Mouse (Mus musculus) limb, embryonic 12.5 days (tissue): ENCODE results near the gene E130309D02Rik. TPM values are rescaled to one million over a fixed set of nuclear protein-coding genes. Genes with fewer than 3 reads are reported as not detected.

Source experiments
- ATAC-seq: fragments of 200-750 bp; cut with Nextera tagmentation; 2 replicates; pipeline ENCODE4 v1.8.0; 2017; ENCODE audit warnings: low read depth, moderate TSS enrichment; ENCODE audit not compliant: insufficient number of reproducible peaks, insufficient read depth, low FRiP score, low TSS enrichment
- H3K27ac ChIP-seq: fragments of 300-500 bp; sonication (generic); 2 replicates; pipeline ENCODE4 v1.5.1; 2016; ENCODE audit warnings: mild to moderate bottlenecking, moderate library complexity
- H3K27me3 ChIP-seq: fragments of 300-500 bp; sonication (generic); 2 replicates; pipeline ENCODE4 v1.6.1; 2016; ENCODE audit warnings: mild to moderate bottlenecking, moderate library complexity
- H3K36me3 ChIP-seq: fragments of 300-500 bp; sonication (generic); 2 replicates; pipeline ENCODE4 v1.6.1; 2016; ENCODE audit warnings: mild to moderate bottlenecking, moderate library complexity
- H3K4me1 ChIP-seq: fragments of 300-500 bp; sonication (generic); replicated peaks from 2 replicates; pipeline ENCODE4 v1.6.1; 2016
- H3K4me2 ChIP-seq: fragments of 300-500 bp; sonication (generic); 2 replicates; pipeline ENCODE4 v1.6.1; 2016; ENCODE audit warnings: mild to moderate bottlenecking, moderate library complexity
- H3K4me3 ChIP-seq: fragments of 300-500 bp; sonication (generic); replicated peaks from 2 replicates; pipeline ENCODE4 v1.5.1; 2016; ENCODE audit warnings: mild to moderate bottlenecking
- H3K9ac ChIP-seq: fragments of 300-500 bp; sonication (generic); replicated peaks from 2 replicates; pipeline ENCODE4 v1.6.1; 2016; ENCODE audit warnings: mild to moderate bottlenecking, moderate library complexity
- H3K9me3 ChIP-seq: fragments of 300-500 bp; sonication (generic); 2 replicates; pipeline ENCODE4 v1.6.1; 2016; ENCODE audit warnings: mild to moderate bottlenecking, moderate library complexity
- WGBS: fragments of 180-500 bp; shearing (Covaris S2); methylation state at CpG from one replicate; pipeline ENCODE4 v1.1.7; 2016; 5-methylcytosine and 5-hydroxymethylcytosine counted together
- polyA plus RNA-seq: library from polyadenylated mRNA; unstranded; fragments of >200 nt; fragmentation: Nextera tagmentation; extraction: Ambion mirVana; gene quantifications from 2 replicates; pipeline ENCODE4 v1.2.1, GENCODE M21; 2016

The E130309D02Rik gene
- polyA plus RNA-seq, 1 experiment from 2014 or later, result 53.9 TPM

GRCm38 (mm10) chr5:143336559-143336958 lies 21.4 kb upstream of the E130309D02Rik start:
- no peak overlapping the region for H3K4me3 ChIP-seq
- no peaks in the 10 kb centered on the region for H3K36me3 ChIP-seq
- H3K9me3 ChIP-seq, result no peaks in the 10 kb centered on the region
- ATAC-seq, result no peak
- no peaks in the 10 kb centered on the region for H3K4me1 ChIP-seq
- WGBS, result 67% methylated on average over 6 of the region's 6 CpGs
- H3K9ac ChIP-seq, result no peak overlapping the region
- no peak overlapping the region for H3K4me2 ChIP-seq
- H3K27ac ChIP-seq, result no peak overlapping the region
- H3K27me3 ChIP-seq, result peaks cover 11% of the 10 kb centered on the region; the same call in 1 of the 2 replicates

GRCm38 (mm10) chr5:143335089-143335460 lies 19.9 kb upstream of the E130309D02Rik start:
- H3K4me1 ChIP-seq, result peaks cover 2% of the 10 kb centered on the region

GRCm38 (mm10) chr5:143334418-143335088 lies 19.4 kb upstream of the E130309D02Rik start:
- 76% methylated on average over 14 of the region's 14 CpGs for WGBS

More at GRCm38 (mm10) chr5:143335089-143335460, 19.9 kb upstream of the E130309D02Rik start:
- no peaks in the 10 kb centered on the region for H3K9me3 ChIP-seq
- no peak overlapping the region for H3K9ac ChIP-seq
- no peak overlapping the region for H3K27ac ChIP-seq
- peaks cover 11% of the 10 kb centered on the region; the same call in 1 of the 2 replicates for H3K27me3 ChIP-seq
- H3K4me2 ChIP-seq, result no peak overlapping the region
- no peak for ATAC-seq
- H3K36me3 ChIP-seq, result no peaks in the 10 kb centered on the region
- 81% methylated on average over 7 of the region's 7 CpGs for WGBS
- H3K4me3 ChIP-seq, result no peak overlapping the region

GRCm38 (mm10) chr5:143333872-143334271 lies 18.7 kb upstream of the E130309D02Rik start:
- Histone ChIP-seq H3K27me3 (peaks cover 7% of the 10 kb centered on the region; the same call in 1 of the 2 replicates), H3K36me3 (no peaks in the 10 kb centered on the region), H3K4me3 (no peak overlapping the region), H3K4me2 (no peak overlapping the region), H3K4me1 (peaks cover 7% of the 10 kb centered on the region), H3K9ac (no peak overlapping the region), H3K9me3 (no peaks in the 10 kb centered on the region), H3K27ac (no peak overlapping the region)
- ATAC-seq, result no peak; the same call in 1 of the 2 replicates
- WGBS, result 12% methylated on average over 5 of the region's 5 CpGs

More at GRCm38 (mm10) chr5:143334418-143335088, 19.4 kb upstream of the E130309D02Rik start:
- Histone ChIP-seq H3K27me3 (peaks cover 7% of the 10 kb centered on the region; the same call in 1 of the 2 replicates), H3K9ac (no peak overlapping the region), H3K4me1 (peaks cover 7% of the 10 kb centered on the region), H3K9me3 (no peaks in the 10 kb centered on the region), H3K27ac (no peak overlapping the region), H3K4me3 (no peak overlapping the region), H3K4me2 (no peak overlapping the region), H3K36me3 (no peaks in the 10 kb centered on the region)
- no peak for ATAC-seq

GRCm38 (mm10) chr5:143328690-143329495 lies 13.7 kb upstream of the E130309D02Rik start, which contains the start of gene Zdhhc4:
Zdhhc4 (minus strand) TSS chr5:143329256.
- under 1% methylated on average over 57 of the region's 57 CpGs for WGBS
- Histone ChIP-seq H3K9ac (peak within 1 kb of the TSS; percentile 86), H3K4me1 (peaks cover 19% of the 10 kb centered on the region), H3K36me3 (peaks cover 32% of the 10 kb centered on the region), H3K27me3 (no peaks in the 10 kb centered on the region), H3K4me2 (peak within 1 kb of the TSS; percentile 95), H3K27ac (peak within 1 kb of the TSS; percentile 67), H3K9me3 (no peaks in the 10 kb centered on the region), H3K4me3 (peak within 1 kb of the TSS; percentile 93)
- ATAC-seq, result 0 out of 2 replicates have a peak, but pooled peaks have one; percentile 20

GRCm38 (mm10) chr5:143317288-143317610 lies 2.1 kb upstream of the E130309D02Rik start:
- Histone ChIP-seq H3K4me2 (no peak overlapping the region), H3K9me3 (no peaks in the 10 kb centered on the region), H3K9ac (no peak overlapping the region), H3K4me1 (peaks cover 15% of the 10 kb centered on the region), H3K27me3 (no peaks in the 10 kb centered on the region), H3K4me3 (no peak overlapping the region), H3K27ac (no peak overlapping the region), H3K36me3 (peaks cover 78% of the 10 kb centered on the region)
- no peak for ATAC-seq
- 89% methylated on average over 8 of the region's 8 CpGs for WGBS

- peaks cover 15% of the 10 kb centered on the region for H3K4me1 ChIP-seq
- no peaks in the 10 kb centered on the region for H3K27me3 ChIP-seq
- 90% methylated on average over 5 of the region's 5 CpGs for WGBS
- H3K27ac ChIP-seq, result no peak overlapping the region
- H3K9ac ChIP-seq, result no peak overlapping the region
- H3K9me3 ChIP-seq, result no peaks in the 10 kb centered on the region
- no peak overlapping the region for H3K4me3 ChIP-seq
- ATAC-seq, result no peak
- no peak overlapping the region for H3K4me2 ChIP-seq
- peaks cover 78% of the 10 kb centered on the region for H3K36me3 ChIP-seq
Observed at GRCm38 (mm10) chr5:143316605-143317287, 1.6 kb upstream of the E130309D02Rik start.

- H3K4me2 ChIP-seq, result peak overlapping the region; percentile 84
- H3K27me3 ChIP-seq, result no peaks in the 10 kb centered on the region
- H3K4me3 ChIP-seq, result peak overlapping the region; percentile 85
- peaks cover 79% of the 10 kb centered on the region for H3K36me3 ChIP-seq
- no peaks in the 10 kb centered on the region for H3K9me3 ChIP-seq
- 15% methylated on average over 8 of the region's 8 CpGs for whole genome bisulfite sequencing
- H3K9ac ChIP-seq, result peak overlapping the region; percentile 96; the same call in 1 of the 2 replicates
- peak; percentile 43; the same call in 1 of the 2 replicates for ATAC-seq
- H3K27ac ChIP-seq, result peak overlapping the region; percentile 92
- H3K4me1 ChIP-seq, result peaks cover 15% of the 10 kb centered on the region
Observed at GRCm38 (mm10) chr5:143315514-143315888, 341 bp upstream of the E130309D02Rik start.

- H3K9ac ChIP-seq, result peak overlapping the region; percentile 96
- no peaks in the 10 kb centered on the region for H3K27me3 ChIP-seq
- ATAC-seq, result no peak
- peak overlapping the region; percentile 84 for H3K4me2 ChIP-seq
- 2% methylated on average over 16 of the region's 16 CpGs for WGBS
- H3K27ac ChIP-seq, result peak overlapping the region; percentile 92
- H3K9me3 ChIP-seq, result no peaks in the 10 kb centered on the region
- H3K36me3 ChIP-seq, result peaks cover 79% of the 10 kb centered on the region
- H3K4me3 ChIP-seq, result peak overlapping the region; percentile 85
- H3K4me1 ChIP-seq, result peaks cover 15% of the 10 kb centered on the region
Observed at GRCm38 (mm10) chr5:143314183-143314729, 904 bp downstream of the E130309D02Rik start.

GRCm38 (mm10) chr5:143311886-143312285 lies 3.3 kb downstream of the E130309D02Rik start:
- Histone ChIP-seq H3K36me3 (peaks cover 79% of the 10 kb centered on the region), H3K4me3 (no peak overlapping the region), H3K9ac (no peak overlapping the region), H3K27ac (no peak overlapping the region), H3K4me1 (peaks cover 15% of the 10 kb centered on the region), H3K4me2 (no peak overlapping the region), H3K27me3 (no peaks in the 10 kb centered on the region), H3K9me3 (no peaks in the 10 kb centered on the region)
- ATAC-seq, result no peak
- 67% methylated on average over 8 of the region's 8 CpGs for WGBS
